Mouse (Mus musculus) erythroblast, adult 5-6 weeks (primary cell): Measurements from ENCODE around the gene Smurf1. TPM values are rescaled to one million over a fixed set of nuclear protein-coding genes. Genes with fewer than 3 reads are reported as not detected.

Experiments
- ATAC-seq: replicated peaks from 2 replicates; pipeline ENCODE4 v1.8.0; 2016; ENCODE audit warnings: moderate number of reproducible peaks, mild to moderate bottlenecking, moderate TSS enrichment, inconsistent platforms; ENCODE audit not compliant: poor library complexity, low FRiP score, severe bottlenecking
- total RNA-seq, 2 experiments: library from RNA; stranded (forward) in 1 of 2; stranded (reverse) in 1 of 2; fragments of 150-400 nt in 1 of 2; fragments of 200-764, 138-1000 nt in 1 of 2; gene quantifications; 2 replicates each; pipeline versions ENCODE4 v1.2.3 to v1.2.4; 2015 to 2017; ENCODE audit warnings: low replicate concordance in 2 of 2

Gene Smurf1
- total RNA-seq, 2 experiments from 2014 or later = 1.1 to 1.5 TPM

DNA sequence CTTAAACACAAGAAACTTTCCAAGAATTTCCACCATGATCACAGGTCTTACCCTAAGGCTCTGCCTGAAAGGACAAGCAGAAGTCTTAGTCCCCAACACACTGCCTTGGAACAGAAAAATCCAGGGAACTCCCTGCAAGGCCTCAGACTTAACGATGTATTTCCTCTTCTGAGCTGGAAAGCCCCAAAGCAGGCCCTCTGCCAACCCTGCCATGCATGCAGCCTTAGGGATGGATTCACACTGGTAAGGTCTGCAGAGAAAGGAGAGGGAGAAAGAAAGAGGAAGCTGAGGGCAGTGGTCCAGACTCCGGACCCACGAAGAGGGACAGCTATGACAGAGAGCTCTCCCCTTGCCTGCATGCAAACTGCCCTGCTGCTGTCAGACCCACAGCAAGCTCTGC, 2.2 kb downstream of the Smurf1 start:
- no peak for ATAC-seq

DNA sequence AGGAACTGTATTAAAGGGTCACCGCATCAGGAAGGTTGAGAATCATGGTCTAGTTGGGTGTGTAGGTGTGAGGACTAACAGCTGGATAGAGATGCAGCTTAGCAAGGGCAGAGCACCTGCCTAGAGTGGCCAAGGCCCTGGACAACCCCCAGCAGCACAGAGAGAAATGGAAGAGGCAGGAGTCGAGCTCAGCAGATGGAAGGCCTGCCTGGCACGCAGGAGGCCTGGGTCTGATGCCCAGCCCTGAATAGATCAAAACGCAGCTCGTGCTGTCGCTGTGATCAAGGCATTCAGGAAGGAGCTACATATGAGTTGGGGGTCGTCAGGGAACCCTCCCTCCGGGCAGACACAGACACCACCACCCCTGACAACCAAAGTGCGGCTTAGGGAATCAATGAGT, 7.4 kb downstream of the Smurf1 start:
- ATAC-seq = no peak

DNA sequence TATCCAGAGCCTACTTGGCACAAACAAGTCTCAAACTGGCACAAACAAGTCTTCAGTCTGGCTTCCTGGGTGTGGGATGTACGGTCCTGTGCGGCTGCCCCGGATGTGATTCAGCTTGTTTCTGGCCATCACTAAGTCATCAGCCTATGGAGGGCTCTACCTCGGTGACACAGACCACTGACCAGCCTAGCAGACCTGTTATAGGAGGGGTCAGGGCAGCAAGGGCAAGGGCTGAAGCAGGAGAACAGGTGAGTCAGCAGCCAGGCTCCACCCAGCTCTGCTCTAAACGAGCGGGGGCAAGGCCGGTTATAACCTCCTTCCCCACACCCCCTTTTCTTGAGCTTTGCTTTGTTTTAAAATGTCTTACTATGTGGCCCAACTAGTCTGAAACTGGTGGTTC, 11.2 kb downstream of the Smurf1 start:
- no peak for ATAC-seq

GRCm38 (mm10) chr5:144952592-144952991, 13.1 kb downstream of the Smurf1 start:
- ATAC-seq = no peak

- ATAC-seq = no peak
Measured at GRCm38 (mm10) chr5:144950428-144951051, 15.1 kb downstream of the Smurf1 start.

DNA sequence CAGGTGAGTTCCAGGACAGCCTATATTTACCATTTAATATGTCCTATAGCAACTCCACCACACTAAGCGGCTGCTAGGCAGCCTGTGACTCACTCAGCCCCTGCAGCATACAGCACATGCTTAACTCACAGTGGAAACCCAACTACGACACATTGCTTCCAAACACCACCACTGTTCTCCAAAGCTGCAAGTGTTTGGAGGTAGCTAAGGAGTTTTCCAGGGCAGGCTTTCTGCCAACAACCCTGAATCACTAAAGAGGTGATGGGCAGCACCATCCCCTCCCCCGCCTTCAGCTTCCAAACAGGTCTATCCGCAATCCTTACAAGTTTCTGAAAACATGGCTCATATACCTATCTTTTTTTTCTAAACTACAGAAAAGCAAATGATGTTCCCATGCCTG, 15.8 kb downstream of the Smurf1 start:
- ATAC-seq = no peak

DNA sequence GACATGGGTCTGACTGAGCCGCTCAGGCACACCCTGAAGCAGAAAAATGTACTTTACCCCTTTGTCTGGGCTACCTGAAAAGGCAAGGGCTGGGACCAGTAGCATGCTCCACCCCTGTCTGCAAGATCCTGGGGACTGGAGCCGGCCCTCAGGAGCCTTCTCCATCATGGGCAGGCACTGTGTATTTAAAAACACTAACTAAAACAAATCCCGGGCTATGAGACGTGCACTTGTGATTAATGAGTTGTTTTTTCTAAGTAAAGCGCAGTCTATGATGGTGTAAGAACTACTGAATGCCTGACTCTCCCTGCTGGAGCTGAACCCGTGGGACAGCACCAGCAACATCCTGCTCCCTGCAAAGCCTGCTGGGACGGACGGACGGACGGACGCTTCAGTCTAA, 17.2 kb downstream of the Smurf1 start:
- no peak for ATAC-seq

DNA sequence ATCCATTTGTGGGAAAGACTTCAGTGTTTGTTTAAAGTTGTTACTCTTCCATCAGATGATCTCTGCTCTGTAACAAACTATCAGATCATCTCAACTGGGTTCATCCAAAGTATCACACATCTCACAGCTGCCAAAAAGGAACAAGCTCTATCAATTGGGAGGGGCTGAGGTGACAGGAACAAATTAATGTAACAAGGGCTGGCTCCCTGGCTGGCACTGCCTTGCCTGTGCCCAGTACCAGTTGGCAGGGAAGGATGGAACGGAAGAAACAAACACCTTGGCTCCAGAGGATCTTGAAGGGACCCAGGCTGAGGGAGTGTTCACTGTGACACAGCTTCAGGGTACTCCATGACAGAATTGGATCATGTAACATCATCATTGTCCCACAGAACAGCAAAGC, 17.6 kb downstream of the Smurf1 start:
- no peak for ATAC-seq

DNA sequence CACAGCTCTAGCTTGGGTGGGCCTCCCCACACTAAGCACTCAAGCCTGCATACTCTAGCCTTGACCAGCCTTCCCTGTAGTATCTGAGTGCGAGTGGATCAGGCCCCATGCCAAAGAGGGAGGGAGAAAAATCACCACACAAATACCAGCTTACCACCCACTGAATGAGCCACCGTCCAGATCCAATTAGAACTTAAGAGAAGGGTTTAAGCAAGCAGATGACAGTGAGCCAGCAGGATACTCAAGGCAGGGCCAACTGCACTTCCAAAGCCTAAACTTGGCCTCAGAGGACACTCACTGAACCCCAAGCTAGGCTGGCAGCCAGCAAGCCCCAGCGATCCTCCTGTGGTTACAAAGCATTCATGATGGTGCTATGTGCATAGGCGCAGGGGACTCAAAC, 19.6 kb downstream of the Smurf1 start:
- ATAC-seq = no peak

DNA sequence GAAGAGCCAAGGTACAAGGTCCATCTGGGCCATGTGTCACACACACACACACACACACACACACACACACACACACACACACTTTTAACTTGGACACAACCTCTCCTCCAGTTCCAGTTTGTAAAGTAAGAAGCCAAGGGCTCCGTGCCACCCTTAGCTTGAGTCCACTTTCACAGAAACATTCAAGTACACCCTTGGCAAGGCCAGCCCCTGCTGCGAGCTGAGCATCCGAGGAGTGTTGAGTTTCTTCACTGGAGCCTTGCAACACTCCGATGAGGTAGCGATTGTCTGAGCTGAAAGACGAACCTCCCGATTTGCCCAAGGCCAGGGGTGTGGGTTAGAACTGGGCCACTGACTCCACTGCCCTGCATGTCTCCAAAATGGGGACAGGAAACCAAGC, 20.7 kb downstream of the Smurf1 start:
- ATAC-seq = no peak

DNA sequence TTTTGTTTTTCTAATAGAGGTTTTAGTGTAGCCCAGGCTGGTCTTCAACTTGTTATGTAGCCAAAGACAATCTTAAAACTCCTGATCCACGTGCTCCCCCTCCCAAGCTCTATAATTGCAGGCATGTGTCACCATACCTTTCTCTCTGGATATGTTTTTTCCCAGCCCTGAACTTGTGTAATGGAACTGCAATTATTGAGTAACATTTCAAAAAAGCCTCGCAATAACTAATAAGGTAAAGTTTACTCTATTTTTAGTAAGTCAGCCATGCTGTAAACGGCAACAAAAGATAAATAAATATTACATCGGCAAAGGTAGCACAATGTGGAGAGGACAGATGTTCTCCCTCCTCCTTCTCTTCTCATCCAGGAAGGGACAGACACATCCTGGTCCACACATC, 21.3 kb downstream of the Smurf1 start:
- ATAC-seq = no peak

DNA sequence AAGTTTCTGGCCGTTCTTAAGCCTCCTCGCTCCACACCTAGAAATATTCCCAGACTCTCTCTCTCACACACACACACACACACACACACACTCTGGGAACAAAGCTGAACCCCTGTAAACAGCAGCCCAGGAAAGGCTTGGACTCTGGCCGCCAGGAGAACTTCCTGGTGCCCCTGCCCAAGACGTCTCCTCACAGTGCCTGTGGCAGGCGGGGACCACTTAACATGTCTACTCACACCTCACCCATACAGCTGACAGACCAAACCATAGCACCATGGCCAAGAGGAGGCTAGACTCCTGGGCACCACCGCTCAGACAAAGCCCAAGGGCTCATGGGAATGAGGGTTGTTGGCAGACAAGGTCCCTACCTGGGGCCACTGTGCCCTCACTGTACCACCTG, 22.3 kb downstream of the Smurf1 start:
- ATAC-seq = no peak

GRCm38 (mm10) chr5:144942431-144942830, 23.2 kb downstream of the Smurf1 start:
- no peak for ATAC-seq

- ATAC-seq = no peak
Measured at GRCm38 (mm10) chr5:144940904-144941303, 24.7 kb downstream of the Smurf1 start.

- no peak for ATAC-seq
Measured at GRCm38 (mm10) chr5:144937304-144937703, 28.3 kb downstream of the Smurf1 start.

DNA sequence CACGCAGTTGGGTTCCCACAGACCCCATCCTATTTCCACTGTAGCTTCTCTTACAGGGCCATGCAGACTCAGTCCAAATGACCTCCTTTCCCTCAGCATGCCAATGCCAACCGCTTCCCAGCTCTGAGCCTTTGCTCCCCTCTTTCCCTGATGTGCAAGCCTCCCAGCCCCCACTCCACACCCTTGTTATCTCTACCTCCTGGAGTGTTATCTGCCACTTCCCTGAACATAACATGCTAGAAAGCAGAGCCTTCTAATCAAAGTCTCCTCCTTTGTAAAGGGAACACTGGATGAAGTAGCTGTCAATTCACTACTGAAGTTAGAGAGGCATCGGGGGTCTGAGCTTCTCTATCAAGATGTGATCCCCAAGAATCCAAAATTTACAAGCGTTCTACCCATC, 32.2 kb downstream of the Smurf1 start:
- no peak for ATAC-seq

DNA sequence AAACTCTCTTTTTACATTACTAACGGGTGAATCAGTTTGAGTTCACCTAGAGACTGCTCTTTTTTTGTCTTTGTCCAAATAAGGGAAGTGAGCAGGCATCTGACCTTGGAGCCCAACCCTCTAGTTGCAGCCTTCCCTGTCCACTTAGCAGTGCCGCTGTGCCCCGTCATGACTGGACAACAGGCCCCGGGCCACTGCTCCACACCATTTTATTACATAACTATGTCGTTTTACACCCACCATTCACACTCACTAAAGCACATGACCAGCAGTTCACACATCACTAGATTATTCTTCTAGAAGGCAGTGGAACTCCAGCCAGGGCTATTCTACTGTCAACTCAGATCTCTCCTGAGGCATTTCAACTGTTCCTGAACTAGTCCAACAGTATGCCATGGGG, 33.8 kb downstream of the Smurf1 start:
- no peak for ATAC-seq

GRCm38 (mm10) chr5:144928856-144929713, 36.6 kb downstream of the Smurf1 start:
- no peak for ATAC-seq

- ATAC-seq = no peak
Measured at GRCm38 (mm10) chr5:144926275-144926674, 39.4 kb downstream of the Smurf1 start.

DNA sequence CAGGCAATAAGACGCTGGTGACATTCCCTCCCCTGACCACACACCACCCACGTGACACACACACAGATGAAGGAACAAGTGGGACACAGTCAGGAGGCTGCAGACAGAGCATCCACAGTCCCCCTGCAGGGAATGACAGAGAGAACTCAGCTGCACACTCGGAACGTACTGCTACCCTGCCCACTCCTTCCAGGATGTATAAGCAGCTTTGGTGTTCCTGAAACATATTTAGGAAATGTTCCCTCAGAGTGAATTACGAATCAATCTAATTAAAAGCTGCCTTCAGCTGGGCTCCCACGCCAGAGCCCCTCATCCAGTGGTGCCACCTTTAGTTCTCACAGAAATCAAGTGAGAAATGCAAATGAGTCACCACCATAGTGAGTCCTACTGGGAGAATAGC, 42.3 kb downstream of the Smurf1 start:
- no peak for ATAC-seq

DNA sequence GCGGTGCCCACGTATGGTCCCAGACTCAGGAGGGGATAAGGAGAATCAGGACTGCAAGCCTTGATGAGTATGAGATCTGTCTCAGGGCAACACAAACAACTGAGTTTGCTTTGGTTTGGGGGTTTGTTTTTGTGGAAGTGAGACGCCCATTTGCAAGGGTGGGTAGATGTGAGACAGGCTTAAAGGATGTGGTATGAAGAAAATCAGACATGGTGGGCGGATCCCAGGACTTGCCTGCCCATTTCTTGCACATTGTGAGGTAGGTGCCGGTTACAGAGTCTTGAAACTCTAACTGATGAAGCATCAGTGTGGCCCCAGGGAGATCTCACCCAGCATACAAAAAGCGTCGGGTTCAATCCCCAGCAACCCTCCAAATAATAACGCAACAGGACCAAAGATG, 45.9 kb downstream of the Smurf1 start:
- no peak for ATAC-seq

- no peak for ATAC-seq
Measured at GRCm38 (mm10) chr5:144919194-144919593, 46.5 kb downstream of the Smurf1 start.
